Mouse (Mus musculus) heart, embryonic 15.5 days (tissue): ENCODE results near the gene Wdr11. TPM values are rescaled to one million over a fixed set of nuclear protein-coding genes. Genes with fewer than 3 reads are reported as not detected.
A peak's percentile ranks its signal among the peaks of the same experiment; 100 is the strongest.

Source experiments
- ATAC-seq: fragments of 200-750 bp; cut with Nextera tagmentation; replicated peaks from 2 replicates; pipeline ENCODE4 v1.8.0; 2017; ENCODE audit warnings: low read depth, moderate TSS enrichment; ENCODE audit not compliant: insufficient number of reproducible peaks, insufficient read depth, low FRiP score
- H3K27ac ChIP-seq: fragments of 300-500 bp; sonication (generic); 2 replicates; pipeline ENCODE4 v1.5.1; 2015; ENCODE audit warnings: mild to moderate bottlenecking, inconsistent platforms
- H3K27me3 ChIP-seq: fragments of 300-500 bp; sonication (generic); 2 replicates; pipeline ENCODE4 v1.6.1; 2015; ENCODE audit warnings: inconsistent platforms
- H3K36me3 ChIP-seq: fragments of 300-500 bp; sonication (generic); 2 replicates; pipeline ENCODE4 v1.6.1; 2015; ENCODE audit warnings: mild to moderate bottlenecking, inconsistent platforms
- H3K4me1 ChIP-seq: fragments of 300-500 bp; sonication (generic); replicated peaks from 2 replicates; pipeline ENCODE4 v1.6.1; 2015; ENCODE audit warnings: inconsistent platforms
- H3K4me2 ChIP-seq: fragments of 300-500 bp; sonication (generic); 2 replicates; pipeline ENCODE4 v1.6.1; 2015; ENCODE audit warnings: inconsistent platforms, mild to moderate bottlenecking, moderate library complexity
- H3K4me3 ChIP-seq: fragments of 300-500 bp; sonication (generic); 2 replicates; pipeline ENCODE4 v1.5.1; 2015; ENCODE audit warnings: mild to moderate bottlenecking, inconsistent platforms
- H3K9ac ChIP-seq: fragments of 300-500 bp; sonication (generic); 2 replicates; pipeline ENCODE4 v1.6.1; 2015; ENCODE audit warnings: mild to moderate bottlenecking, inconsistent platforms
- H3K9me3 ChIP-seq: fragments of 300-500 bp; sonication (generic); replicated peaks from 2 replicates; pipeline ENCODE4 v1.6.1; 2016; ENCODE audit warnings: inconsistent platforms
- WGBS: fragments of 180-500 bp; shearing (Covaris S2); methylation state at CpG from one replicate; pipeline ENCODE4 v1.1.7; 2015; ENCODE audit warnings: mixed read lengths; 5-methylcytosine and 5-hydroxymethylcytosine counted together
- polyA plus RNA-seq: library from polyadenylated mRNA; unstranded; fragments of >200 nt; fragmentation: Nextera tagmentation; extraction: Ambion mirVana; gene quantifications from 2 replicates; pipeline ENCODE4 v1.2.1, GENCODE M21; 2015

Wdr11 gene
- polyA plus RNA-seq, 1 experiment from 2014 or later, result 20.7 TPM

- no peaks in the 10 kb centered on the region for H3K36me3 ChIP-seq
- H3K27me3 ChIP-seq, result no peaks in the 10 kb centered on the region
- H3K4me3 ChIP-seq, result no peak overlapping the region
- H3K4me2 ChIP-seq, result no peak overlapping the region
- WGBS, result 75% methylated on average over 10 of the region's 10 CpGs
- no peak for ATAC-seq
- no peak overlapping the region for H3K9ac ChIP-seq
- H3K27ac ChIP-seq, result no peak overlapping the region
- no peaks in the 10 kb centered on the region for H3K9me3 ChIP-seq
- H3K4me1 ChIP-seq, result no peaks in the 10 kb centered on the region
Observed at GRCm38 (mm10) chr7:129670280-129670679, 78.6 kb downstream of the Wdr11 start.

GRCm38 (mm10) chr7:129671675-129672651, 80.3 kb downstream of the Wdr11 start:
- Histone ChIP-seq H3K27me3 (no peaks in the 10 kb centered on the region), H3K36me3 (no peaks in the 10 kb centered on the region), H3K4me1 (no peaks in the 10 kb centered on the region), H3K9me3 (no peaks in the 10 kb centered on the region), H3K9ac (no peak overlapping the region), H3K4me3 (no peak overlapping the region), H3K27ac (no peak overlapping the region), H3K4me2 (no peak overlapping the region)
- peak; percentile 32; the same call in 1 of the 2 replicates for ATAC-seq
- WGBS, result 71% methylated on average over 18 of the region's 18 CpGs

GRCm38 (mm10) chr7:129673776-129674175, 82.1 kb downstream of the Wdr11 start:
- ATAC-seq, result no peak
- H3K9me3 ChIP-seq, result no peaks in the 10 kb centered on the region
- WGBS, result 86% methylated on average over 9 of the region's 9 CpGs
- no peak overlapping the region for H3K9ac ChIP-seq
- H3K4me2 ChIP-seq, result no peak overlapping the region
- no peaks in the 10 kb centered on the region for H3K36me3 ChIP-seq
- H3K27ac ChIP-seq, result no peak overlapping the region
- H3K4me3 ChIP-seq, result no peak overlapping the region
- H3K4me1 ChIP-seq, result no peaks in the 10 kb centered on the region
- no peaks in the 10 kb centered on the region for H3K27me3 ChIP-seq

DNA sequence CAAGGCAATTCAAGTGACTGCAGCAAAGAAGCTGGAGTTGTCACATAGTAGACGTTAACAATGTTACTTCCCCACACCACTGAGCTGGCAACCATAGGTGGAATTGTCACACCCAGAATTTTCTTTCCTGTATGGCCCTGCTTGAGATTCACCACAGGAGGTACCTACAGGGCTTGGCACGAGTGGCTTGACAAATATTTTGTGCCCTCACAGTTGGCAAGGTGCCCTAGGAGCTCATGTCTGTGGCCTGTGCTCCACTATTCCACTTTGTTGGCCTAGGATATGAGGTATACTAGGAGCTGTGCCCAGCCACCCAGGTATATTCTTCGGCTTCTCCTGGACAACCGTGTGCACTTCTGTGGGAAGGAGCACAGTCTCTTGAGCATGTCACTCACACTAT, 82.9 kb downstream of the Wdr11 start:
- H3K4me1 ChIP-seq, result no peaks in the 10 kb centered on the region
- H3K9ac ChIP-seq, result no peak overlapping the region
- no peaks in the 10 kb centered on the region for H3K36me3 ChIP-seq
- ATAC-seq, result no peak
- no peaks in the 10 kb centered on the region for H3K27me3 ChIP-seq
- H3K9me3 ChIP-seq, result no peaks in the 10 kb centered on the region
- no peak overlapping the region for H3K4me2 ChIP-seq
- no peak overlapping the region for H3K4me3 ChIP-seq
- no peak overlapping the region for H3K27ac ChIP-seq
- WGBS, result 74% methylated on average over 4 of the region's 4 CpGs

GRCm38 (mm10) chr7:129675852-129676251, 84.2 kb downstream of the Wdr11 start:
- ATAC-seq, result no peak
- 90% methylated on average over 6 of the region's 6 CpGs for WGBS
- Histone ChIP-seq H3K4me1 (no peaks in the 10 kb centered on the region), H3K9me3 (no peaks in the 10 kb centered on the region), H3K4me2 (no peak overlapping the region), H3K36me3 (no peaks in the 10 kb centered on the region), H3K9ac (no peak overlapping the region), H3K27me3 (no peaks in the 10 kb centered on the region), H3K27ac (no peak overlapping the region), H3K4me3 (no peak overlapping the region)

- 75% methylated on average over 4 of the region's 4 CpGs for WGBS
- no peaks in the 10 kb centered on the region for H3K9me3 ChIP-seq
- H3K27me3 ChIP-seq, result no peaks in the 10 kb centered on the region
- H3K27ac ChIP-seq, result no peak overlapping the region
- H3K36me3 ChIP-seq, result no peaks in the 10 kb centered on the region
- H3K9ac ChIP-seq, result no peak overlapping the region
- no peak for ATAC-seq
- no peak overlapping the region for H3K4me3 ChIP-seq
- H3K4me2 ChIP-seq, result no peak overlapping the region
- H3K4me1 ChIP-seq, result no peaks in the 10 kb centered on the region
Observed at GRCm38 (mm10) chr7:129677141-129677540, 85.5 kb downstream of the Wdr11 start.

DNA sequence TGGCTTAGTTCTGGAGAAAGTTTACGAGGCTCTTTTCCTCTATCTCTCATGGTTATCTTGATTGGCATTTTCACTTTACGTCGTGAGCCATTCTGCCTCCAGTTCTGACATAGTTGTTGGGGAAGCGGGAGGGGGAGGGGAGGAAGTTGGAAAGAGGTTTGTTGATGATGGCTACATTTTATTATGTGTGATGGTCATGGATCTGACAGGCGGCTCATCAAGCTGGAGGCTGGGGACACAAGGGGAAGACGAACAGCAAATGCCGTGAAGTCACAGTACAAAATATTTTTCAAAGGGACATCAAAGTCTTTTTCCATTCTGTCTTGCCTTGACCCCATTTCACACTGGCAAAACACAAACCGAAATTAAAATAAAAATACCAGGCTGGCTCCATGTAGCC, 86.8 kb downstream of the Wdr11 start:
- Histone ChIP-seq H3K4me3 (no peak overlapping the region), H3K9ac (no peak overlapping the region), H3K4me1 (peaks cover 4% of the 10 kb centered on the region; the same call in 1 of the 2 replicates), H3K9me3 (no peaks in the 10 kb centered on the region), H3K27me3 (no peaks in the 10 kb centered on the region), H3K27ac (no peak overlapping the region), H3K4me2 (no peak overlapping the region), H3K36me3 (no peaks in the 10 kb centered on the region)
- no peak for ATAC-seq
- WGBS, result 53% methylated on average over 8 of the region's 8 CpGs

GRCm38 (mm10) chr7:129678972-129679371, 87.3 kb downstream of the Wdr11 start:
- Histone ChIP-seq H3K9me3 (no peaks in the 10 kb centered on the region), H3K9ac (no peak overlapping the region), H3K27ac (no peak overlapping the region), H3K27me3 (no peaks in the 10 kb centered on the region), H3K4me1 (peaks cover 4% of the 10 kb centered on the region; the same call in 1 of the 2 replicates), H3K36me3 (no peaks in the 10 kb centered on the region), H3K4me2 (no peak overlapping the region), H3K4me3 (no peak overlapping the region)
- ATAC-seq, result no peak
- 75% methylated on average over 8 of the region's 8 CpGs for WGBS

- Histone ChIP-seq H3K27me3 (no peaks in the 10 kb centered on the region), H3K9me3 (no peaks in the 10 kb centered on the region), H3K4me2 (no peak overlapping the region), H3K27ac (no peak overlapping the region), H3K36me3 (no peaks in the 10 kb centered on the region), H3K9ac (no peak overlapping the region), H3K4me1 (peaks cover 4% of the 10 kb centered on the region; the same call in 1 of the 2 replicates), H3K4me3 (no peak overlapping the region)
- WGBS, result 66% methylated on average over 10 of the region's 10 CpGs
- ATAC-seq, result no peak
Observed at GRCm38 (mm10) chr7:129680534-129681210, 89.0 kb downstream of the Wdr11 start.

DNA sequence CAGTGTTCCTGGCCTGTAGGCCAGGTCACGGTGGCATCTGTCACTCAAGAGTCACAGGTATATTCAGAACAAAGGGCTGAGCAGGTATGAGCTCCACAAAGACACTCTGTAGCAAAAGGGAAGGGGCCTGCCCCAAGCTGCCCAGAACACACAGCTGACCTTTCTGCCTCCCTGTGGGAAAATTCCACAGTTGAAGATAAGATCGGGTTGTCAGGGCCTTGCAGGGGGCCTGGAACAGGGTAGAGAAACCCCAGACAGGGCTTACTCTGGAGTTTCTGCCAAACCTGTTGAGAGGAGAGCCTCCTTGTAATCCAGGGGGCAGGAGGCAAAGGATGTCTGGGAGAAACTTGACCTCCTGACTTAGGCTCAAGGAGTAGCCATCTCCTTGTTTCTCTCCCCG, 90.9 kb downstream of the Wdr11 start:
- no peak for ATAC-seq
- H3K4me2 ChIP-seq, result no peak overlapping the region
- H3K9ac ChIP-seq, result no peak overlapping the region
- no peak overlapping the region for H3K27ac ChIP-seq
- WGBS, result 31% methylated on average over 3 of the region's 3 CpGs
- no peaks in the 10 kb centered on the region for H3K9me3 ChIP-seq
- no peaks in the 10 kb centered on the region for H3K27me3 ChIP-seq
- no peaks in the 10 kb centered on the region for H3K36me3 ChIP-seq
- H3K4me3 ChIP-seq, result no peak overlapping the region
- peaks cover 4% of the 10 kb centered on the region; the same call in 1 of the 2 replicates for H3K4me1 ChIP-seq

- Histone ChIP-seq H3K36me3 (no peaks in the 10 kb centered on the region), H3K9me3 (no peaks in the 10 kb centered on the region), H3K4me1 (peaks cover 7% of the 10 kb centered on the region), H3K4me2 (no peak overlapping the region), H3K27ac (no peak overlapping the region), H3K4me3 (no peak overlapping the region), H3K9ac (no peak overlapping the region), H3K27me3 (no peaks in the 10 kb centered on the region)
- ATAC-seq, result no peak
- WGBS, result 81% methylated on average over 5 of the region's 5 CpGs
Observed at GRCm38 (mm10) chr7:129685326-129685725, 93.7 kb downstream of the Wdr11 start.
